9 mouse cellular contexts compared by ENCODE assay signal in the genomic region with DNA sequence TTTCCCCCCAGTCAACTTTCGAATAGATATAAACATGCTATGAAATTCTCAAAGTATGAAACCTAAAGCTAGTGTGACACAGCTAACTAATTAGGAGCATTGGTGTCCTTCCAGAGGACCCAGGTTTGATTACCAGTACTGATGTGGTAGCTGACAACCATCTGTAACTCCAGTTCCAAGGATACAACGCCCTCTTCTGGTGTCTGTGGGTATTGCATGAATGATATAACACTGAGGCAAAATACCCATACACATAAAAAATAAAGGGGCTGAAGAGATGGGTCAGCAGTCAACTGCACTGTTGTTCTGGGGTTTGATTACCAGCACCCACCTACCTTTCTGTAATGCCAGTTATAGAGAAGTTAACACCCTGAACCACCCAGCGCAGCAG. TPM values are rescaled to one million over a fixed set of nuclear protein-coding genes. Genes with fewer than 3 reads are reported as not detected.
DNase-seq lines count a peak whose midpoint lies in the region; ATAC-seq and TF ChIP-seq lines count a peak whose summit lies in the region.
"Had no signal": no experiment of that assay in that cellular context is flagged by ENCODE, and none has a peak within 500 bp of the region (broad histone marks: within the 10 kb centered on the region; RNA-seq: fewer than 3 reads in every experiment).

No protein-coding gene starts in this region.

- TF ChIP-seq CTCF in lung, adult 2 months (IDR thresholded peaks at IDR 0.05; ENCODE audit: insufficient read depth, low read length): 0 out of 2 replicates have a peak, but pooled peaks have one; percentile 7

- H3K4me3 ChIP-seq in lung, adult 2 months (replicated peaks; ENCODE audit: extremely low read depth, low read depth, low read length): no peak overlapping the region
- H3K4me3 ChIP-seq in hindbrain, embryonic 14.5 days (replicated peaks; ENCODE audit: low read length): no peak overlapping the region
- H3K4me3 ChIP-seq: myocyte had no signal

- H3K36me3 ChIP-seq in hindbrain, embryonic 14.5 days (replicated peaks; ENCODE audit: control insufficient read depth, insufficient read depth): peaks cover 4% of the 10 kb centered on the region; the same call in 1 of the 2 replicates

- H3K27me3 ChIP-seq in hindbrain, embryonic 14.5 days (ENCODE audit: control insufficient read depth, insufficient read depth, low read length): no peaks in the 10 kb centered on the region

- H3K9me3 ChIP-seq in hindbrain, embryonic 14.5 days (ENCODE audit: control insufficient read depth, low read length): no peaks in the 10 kb centered on the region

- H3K4me2 ChIP-seq in hindbrain, embryonic 14.5 days (replicated peaks): 0 out of 2 replicates have a peak overlapping the region, but pooled peaks have one; percentile 31

- no peak overlapping the region for H3K9ac ChIP-seq in hindbrain, embryonic 14.5 days

- no peak for TF ChIP-seq POLR2A in lung, adult 2 months (IDR thresholded peaks at IDR 0.05; ENCODE audit: borderline replicate concordance, extremely low read depth, low read depth, low read length)

- H3K4me1 ChIP-seq in lung, adult 2 months (ENCODE audit: control insufficient read depth, insufficient read depth, low read length): peaks cover 2% of the 10 kb centered on the region
- peaks cover 24% of the 10 kb centered on the region for H3K4me1 ChIP-seq in hindbrain, embryonic 14.5 days (replicated peaks; ENCODE audit: control insufficient read depth, insufficient read depth, low read length)

- no peak for DNase-seq in lung, adult 2 months
- no peak for DNase-seq in lung, postnatal 25 days (ENCODE audit: low spot score)
- peak; percentile 57 for DNase-seq in c-Kit-negative CD71-positive TER-119-positive erythroid progenitor cells, embryonic 14.5 days (ENCODE audit: low read depth, low spot score)
- DNase-seq in hindbrain, embryonic 14.5 days (ENCODE audit: low spot score): no peak
- DNase-seq in naive thymus-derived CD4-positive, alpha-beta T cell, adult 2 months (ENCODE audit: low read depth): peak; percentile 85
- DNase-seq in layer of hippocampus, postnatal 25 days (ENCODE audit: extremely low spot score in 1 of 2, low spot score in 1 of 2): no peak
- DNase-seq in kidney, adult 11 months: no peak
- DNase-seq in thymus, adult 18-20 months: no peak

- H3K27ac ChIP-seq in hindbrain, embryonic 14.5 days: peak overlapping the region; percentile 81; the same call in 1 of the 2 replicates

- ATAC-seq in hindbrain, embryonic 14.5 days (ENCODE audit: low FRiP score): no peak

- WGBS in lung, adult 2 months: 60% methylated on average over 3 of the region's 3 CpGs
- 65% methylated on average over 3 of the region's 3 CpGs for WGBS in hindbrain, embryonic 14.5 days

RNA-seq across cellular contexts. Expression of gene Chd3, which starts 3.6 kb away (rescaled TPM):
- 120 and 135 TPM in 2 replicates for polyA plus RNA-seq in lung, adult 2 months (2012; rRNA removed)
- polyA plus RNA-seq in hindbrain, embryonic 14.5 days (2014; fragmentation: Nextera tagmentation; extraction: Ambion mirVana): 67.5 and 76.6 TPM in 2 replicates
- 100 to 1,000 TPM; 504 to 538 TPM for total RNA-seq in layer of hippocampus, postnatal 25 days (2021)

RNA-seq across cellular contexts. Expression of gene Naa38, which starts 22.5 kb away (rescaled TPM):
- 129 and 141 TPM in 2 replicates for polyA plus RNA-seq in lung, adult 2 months (2012; rRNA removed)
- 117 and 130 TPM in 2 replicates for polyA plus RNA-seq in hindbrain, embryonic 14.5 days (2014; fragmentation: Nextera tagmentation; extraction: Ambion mirVana)
- 100 to 1,000 TPM; 100 to 116 TPM for total RNA-seq in layer of hippocampus, postnatal 25 days (2021)

RNA-seq across cellular contexts. Expression of gene Cyb5d1, which starts 22.7 kb away (rescaled TPM):
- 21.9 and 24.7 TPM in 2 replicates for polyA plus RNA-seq in lung, adult 2 months (2012; rRNA removed)
- 23.9 and 26.7 TPM in 2 replicates for polyA plus RNA-seq in hindbrain, embryonic 14.5 days (2014; fragmentation: Nextera tagmentation; extraction: Ambion mirVana)
- 10 to 100 TPM; 40.8 to 43.6 TPM for total RNA-seq in layer of hippocampus, postnatal 25 days (2021)

RNA-seq across cellular contexts. Expression of gene Tmem88, which starts 25.3 kb away (rescaled TPM):
- polyA plus RNA-seq in lung, adult 2 months (2012; rRNA removed): 37.8 and 63.1 TPM in 2 replicates
- 5.4 and 7.7 TPM in 2 replicates for polyA plus RNA-seq in hindbrain, embryonic 14.5 days (2014; fragmentation: Nextera tagmentation; extraction: Ambion mirVana)
- 1 to 10 TPM; 2.5 TPM for total RNA-seq in layer of hippocampus, postnatal 25 days (2021)

RNA-seq across cellular contexts. Expression of gene Rnf227, which starts 32.5 kb away (rescaled TPM):
- 1.0 and 4.3 TPM in 2 replicates for polyA plus RNA-seq in lung, adult 2 months (2012; rRNA removed)
- 224 and 231 TPM in 2 replicates for polyA plus RNA-seq in hindbrain, embryonic 14.5 days (2014; fragmentation: Nextera tagmentation; extraction: Ambion mirVana)
- 100 to 1,000 TPM; 103 to 110 TPM for total RNA-seq in layer of hippocampus, postnatal 25 days (2021)

Comparison
In these comparisons a context has a peak if more than half of its experiments do, and no peak if none do; other contexts are left out.
1. DNase-seq: peak in c-Kit-negative CD71-positive TER-119-positive erythroid progenitor cells, embryonic 14.5 days (single experiment) and naive thymus-derived CD4-positive, alpha-beta T cell, adult 2 months (single experiment); none in lung, adult 2 months (single experiment), lung, postnatal 25 days (single experiment), hindbrain, embryonic 14.5 days (single experiment), layer of hippocampus, postnatal 25 days (0 of 2), kidney, adult 11 months (single experiment) and thymus, adult 18-20 months (0 of 2).